Mouse (Mus musculus): ENCODE results near the gene Id3.

- TF ChIP-seq CTCF (IDR thresholded peaks at IDR 0.05) (no peak), EP300 (IDR thresholded peaks at IDR 0.05; ENCODE audit: insufficient read depth, low read depth, low read length) (no peak), POLR2A (IDR thresholded peaks at IDR 0.05; ENCODE audit: insufficient read depth, low read depth, low read length) (no peak)
Measured at GRCm38 (mm10) chr4:136186739-136187472, 43.6 kb downstream of the Id3 start.
